Mouse (Mus musculus): ENCODE results near the gene Psmf1. TPM values are rescaled to one million over a fixed set of nuclear protein-coding genes. Genes with fewer than 3 reads are reported as not detected.

The Psmf1 gene
- total and polyA plus RNA-seq, 2 experiments from 2014 or later: 47.6 to 69.7 TPM

DNA sequence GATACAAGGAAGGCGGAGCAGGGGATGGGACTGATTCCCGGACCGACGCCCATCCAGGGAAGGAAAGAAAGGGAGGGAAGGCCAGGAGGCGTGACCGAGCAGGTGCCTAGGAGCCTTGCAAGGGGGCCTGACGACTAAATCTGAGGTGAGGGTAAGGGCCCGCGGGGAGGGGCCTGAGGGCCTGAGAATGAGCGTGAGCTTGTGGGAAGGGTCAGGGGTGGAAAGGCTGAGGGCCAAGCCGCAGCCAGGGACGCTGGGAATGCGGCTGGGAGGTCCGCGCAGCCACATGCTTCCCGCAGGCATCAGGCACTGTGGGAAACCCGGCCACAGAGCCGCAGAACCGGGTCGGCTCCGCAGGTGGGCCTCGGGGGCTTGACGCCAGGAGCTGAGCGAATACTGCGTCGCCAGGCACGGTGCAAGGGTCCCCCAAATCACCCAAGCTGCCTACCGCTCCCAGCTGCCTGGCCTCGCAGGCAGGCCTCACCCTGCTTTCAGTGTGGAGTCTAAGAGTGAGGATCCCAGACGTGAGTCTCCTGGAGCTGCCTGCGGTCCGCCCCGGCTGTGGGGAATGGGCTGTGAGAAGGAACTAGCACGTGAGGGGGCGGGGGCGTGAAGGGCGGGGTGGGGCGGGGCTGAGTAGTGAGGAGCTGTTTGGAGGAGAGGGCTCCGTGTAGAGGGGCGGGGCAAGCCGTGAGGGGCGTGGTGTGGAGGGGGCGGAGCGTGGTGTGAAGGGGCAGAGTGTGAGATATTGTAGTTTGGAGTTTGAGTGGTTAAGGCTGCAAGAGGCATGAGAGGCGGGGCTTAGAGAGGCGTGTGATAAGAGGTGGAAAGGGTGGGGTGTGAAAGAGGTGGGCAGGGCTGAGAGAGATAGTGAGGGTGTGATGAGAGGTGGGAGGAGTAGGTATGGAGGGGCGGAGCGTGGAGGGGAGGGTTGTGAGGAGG is 73.7 kb downstream of the Psmf1 start:
- H3K4me1 ChIP-seq (ENCODE audit: insufficient read depth): no peaks in the 10 kb centered on the region
- no peaks in the 10 kb centered on the region for H3K36me3 ChIP-seq (ENCODE audit: insufficient read depth)
- DNase-seq (no peak), ATAC-seq (peak; percentile 40)
- H3K9me3 ChIP-seq (ENCODE audit: low read length): no peaks in the 10 kb centered on the region
- H3K27me3 ChIP-seq (ENCODE audit: insufficient read depth, low read length): no peaks in the 10 kb centered on the region
- TF ChIP-seq CTCF (IDR thresholded peaks at IDR 0.05; ENCODE audit: low read depth): no peak
- 43% methylated on average over 48 of the region's 48 CpGs for WGBS
- H3K4me2 ChIP-seq (ENCODE audit: low read depth): peak overlapping the region; percentile 30
- no peak overlapping the region for H3K27ac ChIP-seq (ENCODE audit: low read depth, low read length)
- no peak overlapping the region for H3K4me3 ChIP-seq (ENCODE audit: low read depth, low read length)
- no peak overlapping the region for H3K9ac ChIP-seq

DNA sequence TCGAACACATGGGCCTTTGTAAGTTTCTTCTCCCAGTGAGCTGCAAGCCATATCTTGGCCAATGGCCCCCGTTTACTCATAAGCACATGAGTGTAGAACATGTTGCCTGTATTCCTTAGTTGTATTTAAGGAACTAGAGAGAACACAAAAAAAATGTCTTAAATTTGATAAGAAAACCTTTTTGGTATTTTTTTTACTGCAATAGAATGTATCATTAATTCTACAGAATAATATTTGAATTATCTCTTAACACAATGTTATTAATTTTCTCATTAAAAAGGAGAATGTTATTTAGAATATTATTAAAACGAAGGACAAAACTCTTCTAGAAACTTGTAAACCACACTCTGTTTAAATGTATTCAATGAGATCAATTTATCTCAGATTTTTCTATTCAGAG is 75.6 kb downstream of the Psmf1 start, which contains the start of gene Rad21l:
TSS of gene Rad21l (minus strand) at position 101 of the 400 bp plus-strand sequence.
- no peak within 1 kb of the TSS for H3K4me3 ChIP-seq (ENCODE audit: low read depth, low read length)
- H3K4me1 ChIP-seq (ENCODE audit: insufficient read depth): no peaks in the 10 kb centered on the region
- whole genome bisulfite sequencing: 75% methylated on average over 3 of the region's 3 CpGs
- ATAC-seq: no peak
- no peaks in the 10 kb centered on the region for H3K36me3 ChIP-seq (ENCODE audit: insufficient read depth)
- no peak for TF ChIP-seq CTCF (IDR thresholded peaks at IDR 0.05; ENCODE audit: low read depth)
- DNase-seq: no peak
- no peak within 1 kb of the TSS for H3K27ac ChIP-seq (ENCODE audit: low read depth, low read length)
- H3K9me3 ChIP-seq (ENCODE audit: low read length): no peaks in the 10 kb centered on the region
- no peaks in the 10 kb centered on the region for H3K27me3 ChIP-seq (ENCODE audit: insufficient read depth, low read length)
- H3K4me2 ChIP-seq (ENCODE audit: low read depth): no peak within 1 kb of the TSS
- H3K9ac ChIP-seq: no peak within 1 kb of the TSS

Other genes with a start within 250 kb of the Psmf1 start
- gene Fkbp1a, start 201.7 kb downstream of the Psmf1 start, total RNA-seq (2014; rRNA removed): 67.3 and 70.1 TPM in 2 replicates
- 717 and 727 TPM in 2 replicates for gene Fkbp1a, start 201.7 kb downstream of the Psmf1 start, polyA plus RNA-seq (2015; fragmentation: Nextera tagmentation; extraction: Ambion mirVana)
- gene Sdcbp2, start 171.6 kb downstream of the Psmf1 start, total RNA-seq (2014; rRNA removed): 0.90 and 1.1 TPM in 2 replicates
- gene Sdcbp2, start 171.6 kb downstream of the Psmf1 start, polyA plus RNA-seq (2015; fragmentation: Nextera tagmentation; extraction: Ambion mirVana): 1.5 and 1.6 TPM in 2 replicates
- 37.7 and 39.6 TPM in 2 replicates for gene Snph, start 111.6 kb downstream of the Psmf1 start, total RNA-seq (2014; rRNA removed)
- 12.8 and 18.3 TPM in 2 replicates for gene Snph, start 111.6 kb downstream of the Psmf1 start, polyA plus RNA-seq (2015; fragmentation: Nextera tagmentation; extraction: Ambion mirVana)
- 0.67 and 0.77 TPM in 2 replicates for gene Rad21l, start 75.7 kb downstream of the Psmf1 start, total RNA-seq (2014; rRNA removed)
- 0.12 and 0.16 TPM in 2 replicates for gene Rad21l, start 75.7 kb downstream of the Psmf1 start, polyA plus RNA-seq (2015; fragmentation: Nextera tagmentation; extraction: Ambion mirVana)
- gene Tmem74b, start 42.2 kb downstream of the Psmf1 start, total RNA-seq (2014; rRNA removed): 22.9 and 30.6 TPM in 2 replicates
- gene Tmem74b, start 42.2 kb downstream of the Psmf1 start, polyA plus RNA-seq (2015; fragmentation: Nextera tagmentation; extraction: Ambion mirVana): 23.1 and 26.2 TPM in 2 replicates
- gene Rspo4, start 98.7 kb upstream of the Psmf1 start, total RNA-seq (2014; rRNA removed): 0.08 and 0.10 TPM in 2 replicates
- 0.38 and 0.90 TPM in 2 replicates for gene Rspo4, start 98.7 kb upstream of the Psmf1 start, polyA plus RNA-seq (2015; fragmentation: Nextera tagmentation; extraction: Ambion mirVana)
- 0.08 and 0.43 TPM in 2 replicates for gene Angpt4, start 167.0 kb upstream of the Psmf1 start, total RNA-seq (2014; rRNA removed)
- 0.06 and 0.19 TPM in 2 replicates for gene Angpt4, start 167.0 kb upstream of the Psmf1 start, polyA plus RNA-seq (2015; fragmentation: Nextera tagmentation; extraction: Ambion mirVana)
- gene Fam110a, start 236.0 kb upstream of the Psmf1 start, total RNA-seq (2014; rRNA removed): 17.2 and 24.3 TPM in 2 replicates
- 41.2 and 47.7 TPM in 2 replicates for gene Fam110a, start 236.0 kb upstream of the Psmf1 start, polyA plus RNA-seq (2015; fragmentation: Nextera tagmentation; extraction: Ambion mirVana)